Mouse (Mus musculus): ENCODE measurements at regions not wholly inside any gene's neighbourhood (a gene's known extent, or its start where the extent isn't known, plus 50 kb on each side); places are given as distances from the start of the nearest gene placed in this dataset.
A peak's percentile ranks its signal among the peaks of the same experiment; 100 is the strongest.

GRCm38 (mm10) chr8:126153955-126154354, 144.4 kb upstream of the Slc35f3 start:
- no peak overlapping the region for H3K27ac ChIP-seq (ENCODE audit: insufficient read depth, low read length)
- TF ChIP-seq POLR2A (IDR thresholded peaks at IDR 0.05; ENCODE audit: extremely low read depth, insufficient read depth, low read length) (no peak), CTCF (IDR thresholded peaks at IDR 0.05; ENCODE audit: extremely low read depth, insufficient read depth, low read length) (no peak)
- H3K4me3 ChIP-seq (ENCODE audit: insufficient read depth, low read length): no peak overlapping the region
- H3K4me1 ChIP-seq (ENCODE audit: control insufficient read depth, insufficient read depth, low read length): peaks cover 2% of the 10 kb centered on the region; the same call in 1 of the 2 replicates

- no peak overlapping the region for H3K4me3 ChIP-seq (ENCODE audit: insufficient read depth, low read length)
- no peak overlapping the region for H3K27ac ChIP-seq (ENCODE audit: insufficient read depth, low read length)
- H3K4me1 ChIP-seq (ENCODE audit: control insufficient read depth, insufficient read depth, low read length): peaks cover 2% of the 10 kb centered on the region
- TF ChIP-seq CTCF (IDR thresholded peaks at IDR 0.05; ENCODE audit: extremely low read depth, insufficient read depth, low read length): peak; percentile 29; the same call in 1 of the 2 replicates
- TF ChIP-seq POLR2A (IDR thresholded peaks at IDR 0.05; ENCODE audit: extremely low read depth, insufficient read depth, low read length): no peak
These were observed 140.7 kb upstream of the Slc35f3 start for GRCm38 (mm10) chr8:126157452-126158185.

- H3K4me3 ChIP-seq (ENCODE audit: insufficient read depth, low read length): no peak overlapping the region
- TF ChIP-seq CTCF (IDR thresholded peaks at IDR 0.05; ENCODE audit: extremely low read depth, insufficient read depth, low read length) (no peak), POLR2A (IDR thresholded peaks at IDR 0.05; ENCODE audit: extremely low read depth, insufficient read depth, low read length) (no peak)
- no peak overlapping the region for H3K27ac ChIP-seq (ENCODE audit: insufficient read depth, low read length)
- peaks cover 7% of the 10 kb centered on the region for H3K4me1 ChIP-seq (ENCODE audit: control insufficient read depth, insufficient read depth, low read length)
These were observed 138.9 kb upstream of the Slc35f3 start for GRCm38 (mm10) chr8:126159485-126159884.

GRCm38 (mm10) chr8:126160356-126160975, 137.9 kb upstream of the Slc35f3 start:
- TF ChIP-seq CTCF (IDR thresholded peaks at IDR 0.05; ENCODE audit: extremely low read depth, insufficient read depth, low read length) (no peak), POLR2A (IDR thresholded peaks at IDR 0.05; ENCODE audit: extremely low read depth, insufficient read depth, low read length) (no peak)
- H3K4me3 ChIP-seq (ENCODE audit: insufficient read depth, low read length): no peak overlapping the region
- no peak overlapping the region for H3K27ac ChIP-seq (ENCODE audit: insufficient read depth, low read length)
- peaks cover 7% of the 10 kb centered on the region for H3K4me1 ChIP-seq (ENCODE audit: control insufficient read depth, insufficient read depth, low read length)

- Histone ChIP-seq H3K4me3 (ENCODE audit: insufficient read depth, low read length) (no peak overlapping the region), H3K27ac (ENCODE audit: insufficient read depth, low read length) (no peak overlapping the region), H3K4me1 (ENCODE audit: control insufficient read depth, insufficient read depth, low read length) (peaks cover 7% of the 10 kb centered on the region)
- no peak for TF ChIP-seq POLR2A (IDR thresholded peaks at IDR 0.05; ENCODE audit: extremely low read depth, insufficient read depth, low read length)
- no peak for TF ChIP-seq CTCF (IDR thresholded peaks at IDR 0.05; ENCODE audit: extremely low read depth, insufficient read depth, low read length)
These were observed 135.5 kb upstream of the Slc35f3 start for GRCm38 (mm10) chr8:126162748-126163371.

GRCm38 (mm10) chr8:126163954-126164353, 134.4 kb upstream of the Slc35f3 start:
- no peak for TF ChIP-seq POLR2A (IDR thresholded peaks at IDR 0.05; ENCODE audit: extremely low read depth, insufficient read depth, low read length)
- TF ChIP-seq CTCF (IDR thresholded peaks at IDR 0.05; ENCODE audit: extremely low read depth, insufficient read depth, low read length): no peak
- peaks cover 5% of the 10 kb centered on the region for H3K4me1 ChIP-seq (ENCODE audit: control insufficient read depth, insufficient read depth, low read length)
- H3K4me3 ChIP-seq (ENCODE audit: insufficient read depth, low read length): no peak overlapping the region
- no peak overlapping the region for H3K27ac ChIP-seq (ENCODE audit: insufficient read depth, low read length)

GRCm38 (mm10) chr8:126165486-126166095, 132.8 kb upstream of the Slc35f3 start:
- Histone ChIP-seq H3K27ac (ENCODE audit: insufficient read depth, low read length) (no peak overlapping the region), H3K4me1 (ENCODE audit: control insufficient read depth, insufficient read depth, low read length) (peaks cover 5% of the 10 kb centered on the region), H3K4me3 (ENCODE audit: insufficient read depth, low read length) (no peak overlapping the region)
- TF ChIP-seq CTCF (IDR thresholded peaks at IDR 0.05; ENCODE audit: extremely low read depth, insufficient read depth, low read length) (no peak), POLR2A (IDR thresholded peaks at IDR 0.05; ENCODE audit: extremely low read depth, insufficient read depth, low read length) (no peak)

GRCm38 (mm10) chr8:126166394-126166793, 132.0 kb upstream of the Slc35f3 start:
- Histone ChIP-seq H3K4me1 (ENCODE audit: control insufficient read depth, insufficient read depth, low read length) (peaks cover 5% of the 10 kb centered on the region), H3K27ac (ENCODE audit: insufficient read depth, low read length) (no peak overlapping the region), H3K4me3 (ENCODE audit: insufficient read depth, low read length) (no peak overlapping the region)
- TF ChIP-seq POLR2A (IDR thresholded peaks at IDR 0.05; ENCODE audit: extremely low read depth, insufficient read depth, low read length) (no peak), CTCF (IDR thresholded peaks at IDR 0.05; ENCODE audit: extremely low read depth, insufficient read depth, low read length) (no peak)

- Histone ChIP-seq H3K27ac (ENCODE audit: insufficient read depth, low read length) (no peak overlapping the region), H3K4me3 (ENCODE audit: insufficient read depth, low read length) (no peak overlapping the region), H3K4me1 (ENCODE audit: control insufficient read depth, insufficient read depth, low read length) (no peaks in the 10 kb centered on the region; the same call in 1 of the 2 replicates)
- TF ChIP-seq POLR2A (IDR thresholded peaks at IDR 0.05; ENCODE audit: extremely low read depth, insufficient read depth, low read length): no peak
- TF ChIP-seq CTCF (IDR thresholded peaks at IDR 0.05; ENCODE audit: extremely low read depth, insufficient read depth, low read length): no peak
These were observed 123.9 kb upstream of the Slc35f3 start for GRCm38 (mm10) chr8:126174451-126174850.

Data from cortical plate, adult 2 months (tissue).